Mouse (Mus musculus): Measurements from ENCODE around the gene Fer1l4. TPM values are rescaled to one million over a fixed set of nuclear protein-coding genes. Genes with fewer than 3 reads are reported as not detected.

The Fer1l4 gene
- polyA plus RNA-seq, 1 experiment from 2014 or later: 0.04 TPM

DNA sequence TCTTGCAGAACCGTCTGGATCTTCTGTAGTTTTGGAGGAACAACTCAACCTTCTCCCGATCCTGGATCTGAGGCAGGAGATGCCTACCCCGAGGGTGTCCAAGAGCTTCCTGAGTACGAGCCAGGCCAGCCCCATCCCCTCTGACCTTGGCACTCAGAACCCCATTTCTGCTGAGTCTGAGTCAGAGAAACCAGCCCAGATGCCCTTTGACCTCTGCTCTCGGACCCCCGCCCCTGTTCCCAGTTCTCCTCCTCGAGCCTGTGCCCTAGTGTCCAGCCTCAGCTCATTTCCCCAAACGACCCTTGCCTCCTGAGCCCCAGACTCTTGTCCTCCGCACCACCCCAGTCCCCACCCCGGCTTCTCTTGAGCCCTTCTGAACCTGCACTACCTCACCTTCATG is 13.4 kb upstream of the Fer1l4 start:
- Histone ChIP-seq H3K27me3 (ENCODE audit: low read depth, poor library complexity, severe bottlenecking) (peaks cover 4% of the 10 kb centered on the region; the same call in 1 of the 2 replicates), H3K27ac (replicated peaks) (peak overlapping the region; percentile 95)

DNA sequence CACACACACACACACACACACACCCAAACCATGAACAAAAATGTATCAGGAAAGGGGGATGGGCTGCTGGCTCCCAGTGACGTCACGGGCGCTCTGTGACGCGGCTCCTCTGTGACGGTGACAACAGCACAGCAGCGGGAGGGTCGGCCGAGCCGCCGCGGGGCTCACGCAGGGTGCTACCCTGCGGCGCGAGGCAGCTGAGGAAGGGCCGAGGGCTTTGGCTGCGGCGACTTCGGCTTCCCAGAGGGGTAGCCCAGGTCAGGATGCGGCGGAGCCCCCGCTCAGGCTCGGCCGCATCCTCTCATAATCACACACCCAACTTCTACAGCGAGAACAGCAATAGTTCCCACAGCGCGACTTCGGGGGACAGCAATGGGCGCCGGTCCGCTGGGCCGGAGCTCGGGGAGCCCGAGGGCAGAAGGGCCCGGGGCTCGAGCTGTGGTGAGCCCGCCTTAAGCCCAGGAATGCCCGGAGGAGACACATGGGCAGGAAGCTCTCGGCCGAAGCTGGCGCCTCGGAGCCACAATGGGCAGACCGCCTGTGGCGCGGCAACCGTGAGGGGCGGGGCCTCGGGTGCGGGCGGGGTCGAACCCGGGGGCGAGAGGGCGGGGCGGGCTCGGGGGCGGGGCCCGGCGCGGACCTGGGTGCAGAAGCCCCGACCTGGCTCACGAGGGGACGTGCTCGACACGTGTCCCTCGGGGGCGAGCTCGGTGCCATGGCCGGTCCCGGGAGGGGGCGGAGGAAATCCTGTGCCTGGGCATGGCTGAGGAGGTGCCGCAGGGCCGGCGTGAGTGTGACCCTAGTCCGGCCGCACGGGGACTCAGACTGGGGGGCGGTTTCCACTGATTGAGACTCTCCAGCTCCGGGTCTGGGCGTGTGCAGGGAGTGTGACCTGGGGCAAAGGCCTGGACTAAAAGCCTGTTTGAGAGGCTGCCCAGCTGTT is 12.6 kb upstream of the Fer1l4 start, which contains the start of gene Spag4:
Gene Spag4 (plus strand): TSS at position 77 of the 943 bp plus-strand sequence.
- Histone ChIP-seq H3K4me1 (peaks cover 25% of the 10 kb centered on the region), H3K36me3 (peaks cover 36% of the 10 kb centered on the region), H3K4me3 (peak within 1 kb of the TSS; percentile 73), H3K9me3 (replicated peaks) (no peaks in the 10 kb centered on the region), H3K27me3 (ENCODE audit: low read depth, poor library complexity, severe bottlenecking) (peaks cover 4% of the 10 kb centered on the region; the same call in 1 of the 2 replicates), H3K27ac (replicated peaks) (peak within 1 kb of the TSS; percentile 95)
- WGBS: under 1% methylated on average over 81 of the region's 81 CpGs
- peak; percentile 87 for DNase-seq (ENCODE audit: low spot score)

More for the DNA sequence above, 13.4 kb upstream of the Fer1l4 start:
- H3K36me3 ChIP-seq: peaks cover 44% of the 10 kb centered on the region
- DNase-seq (ENCODE audit: low spot score): no peak
- H3K9me3 ChIP-seq (replicated peaks): no peaks in the 10 kb centered on the region
- peaks cover 25% of the 10 kb centered on the region for H3K4me1 ChIP-seq
- 39% methylated on average over 10 of the region's 10 CpGs for WGBS
- H3K4me3 ChIP-seq: peak overlapping the region; percentile 73

DNA sequence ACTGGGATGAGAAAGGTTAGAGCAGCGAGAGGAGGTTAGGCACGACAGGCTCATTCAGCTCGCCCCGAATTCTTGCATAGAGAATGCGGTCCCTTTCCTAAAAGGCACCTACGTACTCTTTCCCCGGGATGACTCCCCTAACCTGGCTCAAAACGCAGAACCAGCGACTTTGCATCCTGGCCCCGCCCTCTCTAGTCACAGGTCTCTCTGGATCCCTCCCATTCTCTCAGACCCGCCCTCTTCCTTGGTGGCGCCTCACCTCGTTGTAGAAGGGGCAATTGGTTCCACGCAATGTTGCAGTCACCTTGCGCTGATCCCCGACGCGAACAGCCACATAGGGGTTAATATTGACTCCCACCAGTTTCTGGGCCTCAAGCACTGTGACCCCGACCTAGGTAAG is 4.8 kb downstream of the Fer1l4 start:
- Histone ChIP-seq H3K9me3 (replicated peaks) (no peaks in the 10 kb centered on the region), H3K4me3 (no peak overlapping the region), H3K27me3 (ENCODE audit: low read depth, poor library complexity, severe bottlenecking) (peaks cover 27% of the 10 kb centered on the region), H3K27ac (replicated peaks) (no peak overlapping the region), H3K4me1 (no peaks in the 10 kb centered on the region), H3K36me3 (no peaks in the 10 kb centered on the region)
- WGBS: 6% methylated on average over 19 of the region's 19 CpGs
- no peak for DNase-seq (ENCODE audit: low spot score)

DNA sequence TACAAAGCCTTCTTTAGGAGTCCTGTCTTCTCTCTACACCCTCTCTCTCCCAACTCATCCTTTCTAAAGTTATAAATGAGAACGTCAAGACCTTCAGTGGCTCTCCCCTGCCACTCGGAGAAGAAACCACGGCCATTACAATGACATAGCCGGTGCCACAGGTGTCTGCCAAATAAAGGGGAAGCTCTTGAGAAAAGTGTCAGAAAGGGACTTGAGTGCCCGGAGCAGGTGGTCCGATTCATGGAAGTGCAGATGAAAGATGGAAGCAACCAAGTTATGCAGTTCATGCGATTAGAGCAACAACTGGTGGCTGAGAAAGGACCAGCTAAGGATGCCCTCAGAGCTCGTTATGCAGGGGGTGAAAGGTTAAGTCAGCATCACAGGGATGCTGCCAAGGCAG is 9.8 kb downstream of the Fer1l4 start:
- Histone ChIP-seq H3K4me3 (no peak overlapping the region), H3K9me3 (replicated peaks) (no peaks in the 10 kb centered on the region), H3K36me3 (no peaks in the 10 kb centered on the region), H3K27ac (replicated peaks) (no peak overlapping the region), H3K4me1 (no peaks in the 10 kb centered on the region), H3K27me3 (ENCODE audit: low read depth, poor library complexity, severe bottlenecking) (peaks cover 11% of the 10 kb centered on the region)
- no peak for DNase-seq (ENCODE audit: low spot score)
- 86% methylated on average over 8 of the region's 8 CpGs for WGBS

DNA sequence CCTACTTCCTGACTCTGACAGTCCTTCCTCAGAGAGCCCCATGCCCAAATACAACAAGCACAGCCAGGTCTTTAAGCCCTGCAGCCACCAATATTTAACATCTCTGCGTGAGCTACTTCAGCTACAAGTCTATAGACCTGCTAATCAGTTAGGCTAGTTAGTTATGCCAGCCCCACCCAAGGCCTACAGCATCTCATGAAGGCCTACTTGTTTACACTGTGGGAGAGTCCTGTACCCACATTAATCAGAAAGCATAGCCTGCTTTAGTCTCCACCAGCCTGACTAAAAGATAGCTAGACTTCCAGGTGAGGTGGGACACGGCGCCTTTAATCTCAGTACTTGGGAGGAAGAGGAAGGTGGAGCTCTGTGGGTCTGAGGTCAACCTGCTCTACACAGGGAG is 13.4 kb downstream of the Fer1l4 start:
- 91% methylated on average over 3 of the region's 3 CpGs for WGBS
- no peak for DNase-seq (ENCODE audit: low spot score)

DNA sequence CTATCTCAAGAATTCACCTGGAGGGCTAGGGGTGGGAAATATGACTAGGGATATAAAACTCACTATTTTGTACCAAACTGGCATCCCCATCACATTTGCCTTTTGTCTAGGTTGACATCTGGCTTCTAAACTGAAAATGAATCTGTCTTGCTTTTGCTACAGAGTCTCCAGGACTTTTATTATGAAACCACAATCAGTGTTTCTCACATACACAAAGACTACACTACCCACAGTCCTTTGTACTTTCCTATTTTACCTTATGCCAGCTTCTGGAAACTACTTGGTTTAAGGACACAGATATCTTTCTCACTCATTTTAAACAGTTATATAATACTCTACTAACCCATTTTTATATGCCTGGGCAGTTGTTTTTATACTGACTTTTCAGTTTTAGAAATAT is 27.3 kb downstream of the Fer1l4 start:
- Histone ChIP-seq H3K4me3 (no peak overlapping the region), H3K27ac (replicated peaks) (no peak overlapping the region), H3K36me3 (0 out of 2 replicates have a peak, but pooled peaks cover 3% of the 10 kb centered on the region), H3K27me3 (ENCODE audit: low read depth, poor library complexity, severe bottlenecking) (no peaks in the 10 kb centered on the region), H3K4me1 (no peaks in the 10 kb centered on the region), H3K9me3 (replicated peaks) (no peaks in the 10 kb centered on the region)
- no peak for DNase-seq (ENCODE audit: low spot score)

More for the DNA sequence above, 13.4 kb downstream of the Fer1l4 start:
- no peaks in the 10 kb centered on the region for H3K27me3 ChIP-seq (ENCODE audit: low read depth, poor library complexity, severe bottlenecking)
- no peaks in the 10 kb centered on the region for H3K4me1 ChIP-seq
- no peak overlapping the region for H3K27ac ChIP-seq (replicated peaks)
- no peak overlapping the region for H3K4me3 ChIP-seq
- no peaks in the 10 kb centered on the region for H3K36me3 ChIP-seq
- H3K9me3 ChIP-seq (replicated peaks): no peaks in the 10 kb centered on the region

DNA sequence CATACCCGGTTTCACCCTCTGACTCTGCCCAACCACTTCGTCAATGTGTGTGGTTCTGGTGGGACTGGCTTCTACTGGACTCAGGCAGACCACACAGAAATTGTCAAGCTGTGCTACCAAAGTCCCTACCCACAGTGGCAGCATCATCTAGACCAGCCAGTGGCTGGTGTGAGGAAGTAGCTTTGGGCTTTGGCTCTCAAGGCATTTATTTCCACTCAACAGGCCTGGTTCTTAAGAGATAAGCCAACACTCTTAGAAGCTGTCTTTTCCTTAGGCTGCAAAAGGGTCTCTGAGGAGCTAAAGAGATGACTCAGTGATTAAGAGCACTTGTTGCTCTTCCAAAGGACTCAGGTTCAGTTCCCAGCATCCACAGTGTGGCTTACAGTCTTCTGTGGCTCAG is 31.0 kb downstream of the Fer1l4 start:
- no peaks in the 10 kb centered on the region for H3K4me1 ChIP-seq
- no peak for DNase-seq (ENCODE audit: low spot score)
- H3K36me3 ChIP-seq: peaks cover 37% of the 10 kb centered on the region
- H3K27ac ChIP-seq (replicated peaks): no peak overlapping the region
- H3K9me3 ChIP-seq (replicated peaks): no peaks in the 10 kb centered on the region
- 87% methylated on average over 2 of the region's 2 CpGs for whole genome bisulfite sequencing
- no peaks in the 10 kb centered on the region for H3K27me3 ChIP-seq (ENCODE audit: low read depth, poor library complexity, severe bottlenecking)
- no peak overlapping the region for H3K4me3 ChIP-seq

DNA sequence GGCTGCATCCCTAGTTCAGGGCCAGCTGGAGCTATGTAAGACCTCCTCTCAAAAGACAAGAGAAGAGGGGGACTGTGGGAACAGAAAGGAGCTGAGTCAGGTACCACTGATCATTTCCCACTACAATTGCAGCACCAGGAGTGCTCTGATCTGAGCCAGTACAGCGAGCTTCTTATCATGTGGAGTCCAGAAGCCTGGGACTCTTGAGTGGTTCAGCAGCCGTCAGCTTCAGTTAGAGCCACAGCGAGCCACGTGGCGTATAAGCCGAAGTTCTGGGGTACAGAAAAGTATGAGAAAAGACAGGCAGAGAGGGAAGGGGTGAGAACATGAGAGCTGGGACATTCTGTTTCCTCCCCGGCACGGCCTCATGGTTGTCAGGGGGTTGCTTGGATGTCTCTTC is 31.5 kb downstream of the Fer1l4 start:
- no peak overlapping the region for H3K4me3 ChIP-seq
- no peak for DNase-seq (ENCODE audit: low spot score)
- no peak overlapping the region for H3K27ac ChIP-seq (replicated peaks)
- 90% methylated on average over 8 of the region's 8 CpGs for WGBS
- H3K9me3 ChIP-seq (replicated peaks): no peaks in the 10 kb centered on the region
- no peaks in the 10 kb centered on the region for H3K4me1 ChIP-seq
- H3K36me3 ChIP-seq: peaks cover 43% of the 10 kb centered on the region
- no peaks in the 10 kb centered on the region for H3K27me3 ChIP-seq (ENCODE audit: low read depth, poor library complexity, severe bottlenecking)

DNA sequence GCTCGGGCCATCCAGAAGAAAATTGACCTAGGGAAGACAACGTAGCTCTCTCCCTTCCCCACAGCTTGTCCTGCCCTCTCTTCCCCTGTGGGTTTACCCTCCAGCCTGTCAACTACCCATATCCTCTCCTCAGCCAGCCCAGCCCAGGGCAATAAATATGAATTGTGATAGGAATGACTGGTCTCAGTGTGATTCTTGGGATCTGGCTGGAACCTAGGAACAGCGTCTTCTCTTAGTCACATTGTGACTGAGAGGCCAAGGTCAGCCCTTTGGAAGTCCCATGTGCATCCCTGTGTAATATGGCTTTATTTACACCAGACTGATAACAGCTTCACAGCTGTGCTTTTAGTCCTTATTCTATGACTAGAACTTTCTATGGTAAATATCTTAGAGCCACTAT is 34.6 kb downstream of the Fer1l4 start:
- no peak for DNase-seq (ENCODE audit: low spot score)
- Histone ChIP-seq H3K9me3 (replicated peaks) (no peaks in the 10 kb centered on the region), H3K36me3 (peaks cover 74% of the 10 kb centered on the region), H3K4me1 (no peaks in the 10 kb centered on the region), H3K27ac (replicated peaks) (no peak overlapping the region), H3K27me3 (ENCODE audit: low read depth, poor library complexity, severe bottlenecking) (no peaks in the 10 kb centered on the region), H3K4me3 (no peak overlapping the region)
- 95% methylated on average over 3 of the region's 3 CpGs for WGBS

DNA sequence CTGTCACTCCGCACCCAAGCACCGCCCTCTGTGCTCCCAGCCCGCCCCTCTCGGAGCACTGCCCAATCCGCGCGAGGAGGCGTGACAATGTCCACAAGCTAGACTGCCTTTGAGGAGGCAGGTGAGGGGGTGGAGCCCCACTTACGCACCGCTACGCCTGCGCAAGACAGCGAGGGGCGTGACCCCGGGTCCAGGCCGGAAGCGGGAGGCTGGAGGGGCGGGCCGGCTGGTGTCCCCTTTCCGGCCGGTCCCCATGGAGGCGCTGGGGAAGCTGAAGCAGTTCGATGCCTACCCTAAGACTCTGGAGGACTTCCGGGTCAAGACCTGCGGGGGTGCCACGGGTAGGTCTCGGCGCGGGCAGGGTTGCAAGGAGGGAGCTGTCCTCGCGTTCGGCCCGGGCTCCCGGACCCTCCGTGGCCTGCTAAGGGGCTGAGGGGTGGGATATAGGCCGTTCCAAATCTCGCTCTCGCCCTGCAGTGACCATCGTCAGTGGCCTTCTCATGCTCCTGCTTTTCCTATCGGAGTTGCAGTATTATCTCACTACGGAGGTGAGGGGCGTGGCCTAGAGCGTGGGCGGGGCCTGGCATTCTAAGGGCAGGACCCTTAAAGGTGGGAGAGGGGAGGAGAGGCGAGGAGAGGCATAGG is 44.7 kb downstream of the Fer1l4 start, which contains the start of the genes 6430550D23Rik and Ergic3:
Gene 6430550D23Rik (minus strand): TSS at position 90 of the 645 bp plus-strand sequence.
Gene Ergic3 (plus strand): TSS at position 158 of the 645 bp plus-strand sequence.
- peak; percentile 98 for DNase-seq (ENCODE audit: low spot score)
- H3K27me3 ChIP-seq (ENCODE audit: low read depth, poor library complexity, severe bottlenecking): no peaks in the 10 kb centered on the region
- under 1% methylated on average over 45 of the region's 45 CpGs for WGBS

DNA sequence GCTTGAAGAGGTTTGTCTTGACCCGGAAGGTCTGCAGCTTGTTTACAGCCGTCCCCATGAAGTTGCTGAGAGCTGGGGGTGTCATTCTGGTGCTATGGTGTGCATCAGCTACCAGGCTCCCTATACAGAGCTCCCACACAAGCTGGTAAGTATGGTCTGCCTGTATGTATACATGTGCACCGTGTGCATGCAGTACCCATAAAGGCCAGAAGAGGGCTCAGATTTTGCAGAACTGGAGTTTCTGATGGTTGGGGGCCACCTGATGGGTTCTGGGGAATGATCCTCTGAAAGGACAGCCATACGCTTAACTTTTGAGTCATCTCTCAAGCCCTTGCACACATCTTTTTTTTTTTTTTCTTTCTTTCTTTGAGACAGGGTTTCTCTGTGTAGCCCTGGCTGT is 47.4 kb downstream of the Fer1l4 start:
- H3K4me1 ChIP-seq: peaks cover 18% of the 10 kb centered on the region
- H3K27ac ChIP-seq (replicated peaks): no peak overlapping the region
- WGBS: 90% methylated on average over 4 of the region's 4 CpGs
- no peaks in the 10 kb centered on the region for H3K27me3 ChIP-seq (ENCODE audit: low read depth, poor library complexity, severe bottlenecking)
- H3K9me3 ChIP-seq (replicated peaks): peaks cover 6% of the 10 kb centered on the region; the same call in 1 of the 2 replicates
- peaks cover 24% of the 10 kb centered on the region for H3K36me3 ChIP-seq
- DNase-seq (ENCODE audit: low spot score): peak; percentile 22
- no peak overlapping the region for H3K4me3 ChIP-seq

More for the DNA sequence above, 44.7 kb downstream of the Fer1l4 start, which contains the start of the genes 6430550D23Rik and Ergic3:
- peak within 1 kb of the TSS; percentile 89 for H3K27ac ChIP-seq (replicated peaks)
- peaks cover 6% of the 10 kb centered on the region; the same call in 1 of the 2 replicates for H3K9me3 ChIP-seq (replicated peaks)
- H3K4me1 ChIP-seq: peaks cover 18% of the 10 kb centered on the region
- peaks cover 38% of the 10 kb centered on the region for H3K36me3 ChIP-seq
- peak within 1 kb of the TSS; percentile 85 for H3K4me3 ChIP-seq

DNA sequence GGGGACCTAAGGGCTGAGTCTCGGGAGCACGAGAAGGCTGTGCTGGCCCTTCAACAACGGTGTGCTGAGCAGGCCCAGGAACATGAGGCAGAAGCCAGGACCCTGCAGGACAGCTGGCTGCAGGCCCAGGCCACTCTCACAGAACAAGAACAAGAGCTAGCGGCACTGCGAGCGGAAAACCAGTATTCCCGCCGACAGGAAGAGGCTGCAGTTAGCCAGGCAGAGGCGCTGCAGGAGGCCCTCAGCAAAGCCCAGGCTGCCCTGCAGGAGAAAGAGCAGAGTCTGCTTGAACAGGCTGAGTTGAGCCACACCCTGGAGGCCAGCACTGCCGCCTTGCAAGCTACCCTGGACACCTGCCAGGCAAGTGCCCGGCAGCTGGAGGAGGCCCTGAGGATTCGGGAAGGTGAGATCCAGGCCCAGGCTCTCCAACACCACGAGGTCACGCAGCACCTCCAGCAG is 60.9 kb downstream of the Fer1l4 start:
- Histone ChIP-seq H3K9me3 (replicated peaks) (no peaks in the 10 kb centered on the region), H3K4me1 (no peaks in the 10 kb centered on the region), H3K27ac (replicated peaks) (no peak overlapping the region), H3K4me3 (peak overlapping the region; percentile 12), H3K36me3 (peaks cover 100% of the 10 kb centered on the region), H3K27me3 (ENCODE audit: low read depth, poor library complexity, severe bottlenecking) (no peaks in the 10 kb centered on the region)
- DNase-seq (ENCODE audit: low spot score): no peak
- WGBS: 91% methylated on average over 14 of the region's 14 CpGs

Data from midbrain, embryonic 10.5 days (tissue).